Mouse (Mus musculus) forebrain, embryonic 12.5 days (tissue): ENCODE data around the gene Akt1. TPM values are rescaled to one million over a fixed set of nuclear protein-coding genes. Genes with fewer than 3 reads are reported as not detected.

Experiments
- ATAC-seq: fragments of 200-750 bp; cut with Nextera tagmentation; 2 replicates; pipeline ENCODE4 v1.8.0; 2017; ENCODE audit warnings: moderate TSS enrichment; ENCODE audit not compliant: low FRiP score
- H3K27ac ChIP-seq: fragments of 300-500 bp; sonication (generic); 2 replicates; pipeline ENCODE4 v1.5.1; 2016; ENCODE audit warnings: mild to moderate bottlenecking
- H3K27me3 ChIP-seq: fragments of 300-500 bp; sonication (generic); 2 replicates; pipeline ENCODE4 v1.6.1; 2016; ENCODE audit warnings: mild to moderate bottlenecking
- H3K36me3 ChIP-seq: fragments of 300-500 bp; sonication (generic); replicated peaks from 2 replicates; pipeline ENCODE4 v1.6.1; 2016; ENCODE audit warnings: mild to moderate bottlenecking
- H3K4me1 ChIP-seq: fragments of 300-500 bp; sonication (generic); 2 replicates; pipeline ENCODE4 v1.6.1; 2016
- H3K4me2 ChIP-seq: fragments of 300-500 bp; sonication (generic); 2 replicates; pipeline ENCODE4 v1.6.1; 2016; ENCODE audit warnings: mild to moderate bottlenecking, moderate library complexity
- H3K4me3 ChIP-seq: fragments of 300-500 bp; sonication (generic); replicated peaks from 2 replicates; pipeline ENCODE4 v1.5.1; 2016; ENCODE audit warnings: mild to moderate bottlenecking
- H3K9ac ChIP-seq: fragments of 300-500 bp; sonication (generic); 2 replicates; pipeline ENCODE4 v1.6.1; 2016; ENCODE audit warnings: mild to moderate bottlenecking
- H3K9me3 ChIP-seq: fragments of 300-500 bp; sonication (generic); 2 replicates; pipeline ENCODE4 v1.6.1; 2016
- WGBS: fragments of 180-500 bp; shearing (Covaris S2); methylation state at CpG from one replicate; pipeline ENCODE4 v1.1.7; 2016; 5-methylcytosine and 5-hydroxymethylcytosine counted together
- polyA plus RNA-seq: library from polyadenylated mRNA; unstranded; fragments of >200 nt; fragmentation: Nextera tagmentation; extraction: Ambion mirVana; gene quantifications from 2 replicates; pipeline ENCODE4 v1.2.1, GENCODE M21; 2016

Gene Akt1
- polyA plus RNA-seq, 1 experiment from 2014 or later: 71.6 TPM

- WGBS: under 1% methylated on average over 43 of the region's 60 CpGs
- H3K4me1 ChIP-seq: peaks cover 43% of the 10 kb centered on the region
- peak; percentile 42 for ATAC-seq
These were observed 3.9 kb upstream of the Akt1 start, which contains the start of gene Zbtb42 for GRCm38 (mm10) chr12:112678555-112679026. Gene Zbtb42, plus strand, starts transcription at chr12:112678828.

GRCm38 (mm10) chr12:112677943-112678554 is 3.4 kb upstream of the Akt1 start:
- H3K27ac ChIP-seq: no peak overlapping the region
- peaks cover 41% of the 10 kb centered on the region for H3K4me1 ChIP-seq
- peak overlapping the region; percentile 68 for H3K4me3 ChIP-seq
- peaks cover 61% of the 10 kb centered on the region for H3K27me3 ChIP-seq
- no peaks in the 10 kb centered on the region for H3K9me3 ChIP-seq
- H3K36me3 ChIP-seq: no peaks in the 10 kb centered on the region
- H3K4me2 ChIP-seq: peak overlapping the region; percentile 94
- ATAC-seq: no peak
- 19% methylated on average over 19 of the region's 19 CpGs for WGBS
- peak overlapping the region; percentile 71 for H3K9ac ChIP-seq

More at GRCm38 (mm10) chr12:112678555-112679026, 3.9 kb upstream of the Akt1 start, which contains the start of gene Zbtb42:
- H3K27me3 ChIP-seq: peaks cover 64% of the 10 kb centered on the region
- peak within 1 kb of the TSS; percentile 71 for H3K9ac ChIP-seq
- H3K4me2 ChIP-seq: peak within 1 kb of the TSS; percentile 94
- H3K36me3 ChIP-seq: no peaks in the 10 kb centered on the region
- peak within 1 kb of the TSS; percentile 68 for H3K4me3 ChIP-seq
- H3K9me3 ChIP-seq: no peaks in the 10 kb centered on the region
- H3K27ac ChIP-seq: no peak within 1 kb of the TSS

GRCm38 (mm10) chr12:112677076-112677475 is 2.4 kb upstream of the Akt1 start:
- Histone ChIP-seq H3K36me3 (no peaks in the 10 kb centered on the region), H3K27ac (no peak overlapping the region), H3K4me3 (no peak overlapping the region), H3K9me3 (no peaks in the 10 kb centered on the region), H3K27me3 (peaks cover 51% of the 10 kb centered on the region), H3K4me2 (no peak overlapping the region), H3K4me1 (peaks cover 51% of the 10 kb centered on the region), H3K9ac (no peak overlapping the region)
- 62% methylated on average over 5 of the region's 5 CpGs for WGBS
- ATAC-seq: no peak

- H3K9ac ChIP-seq: peak overlapping the region; percentile 100; the same call in 1 of the 2 replicates
- peak; percentile 37 for ATAC-seq
These were observed 756 bp upstream of the Akt1 start for GRCm38 (mm10) chr12:112675245-112676035.

GRCm38 (mm10) chr12:112673576-112674091 is 1.1 kb downstream of the Akt1 start:
- WGBS: under 1% methylated on average over 34 of the region's 68 CpGs
- H3K27me3 ChIP-seq: peaks cover 18% of the 10 kb centered on the region
- peaks cover 60% of the 10 kb centered on the region for H3K4me1 ChIP-seq
- peaks cover 28% of the 10 kb centered on the region for H3K36me3 ChIP-seq
- peak overlapping the region; percentile 100 for H3K9ac ChIP-seq
- H3K4me2 ChIP-seq: peak overlapping the region; percentile 85
- peak; percentile 25 for ATAC-seq
- H3K4me3 ChIP-seq: peak overlapping the region; percentile 97
- H3K27ac ChIP-seq: peak overlapping the region; percentile 94
- H3K9me3 ChIP-seq: no peaks in the 10 kb centered on the region

More at GRCm38 (mm10) chr12:112675245-112676035, 756 bp upstream of the Akt1 start:
- Histone ChIP-seq H3K27ac (peak overlapping the region; percentile 94), H3K4me1 (peaks cover 67% of the 10 kb centered on the region), H3K9me3 (no peaks in the 10 kb centered on the region), H3K27me3 (peaks cover 35% of the 10 kb centered on the region), H3K4me2 (peak overlapping the region; percentile 85), H3K4me3 (peak overlapping the region; percentile 97), H3K36me3 (peaks cover 10% of the 10 kb centered on the region)
- 16% methylated on average over 18 of the region's 18 CpGs for WGBS

GRCm38 (mm10) chr12:112672744-112673575 is 1.7 kb downstream of the Akt1 start:
- Histone ChIP-seq H3K4me2 (peak overlapping the region; percentile 85), H3K4me3 (peak overlapping the region; percentile 97), H3K27ac (peak overlapping the region; percentile 94), H3K4me1 (peaks cover 53% of the 10 kb centered on the region), H3K36me3 (peaks cover 35% of the 10 kb centered on the region), H3K9ac (peak overlapping the region; percentile 100), H3K9me3 (no peaks in the 10 kb centered on the region), H3K27me3 (peaks cover 11% of the 10 kb centered on the region)
- WGBS: 8% methylated on average over 21 of the region's 21 CpGs
- ATAC-seq: peak; percentile 31

GRCm38 (mm10) chr12:112671891-112672290 is 2.8 kb downstream of the Akt1 start:
- Histone ChIP-seq H3K4me2 (peak overlapping the region; percentile 85), H3K4me1 (peaks cover 55% of the 10 kb centered on the region), H3K27ac (peak overlapping the region; percentile 14; the same call in 1 of the 2 replicates), H3K9ac (0 out of 2 replicates have a peak overlapping the region, but pooled peaks have one; percentile 100), H3K36me3 (peaks cover 46% of the 10 kb centered on the region), H3K4me3 (peak overlapping the region; percentile 97; the same call in 1 of the 2 replicates), H3K9me3 (no peaks in the 10 kb centered on the region), H3K27me3 (peaks cover under 1% of the 10 kb centered on the region; the same call in 1 of the 2 replicates)
- WGBS: 83% methylated on average over 7 of the region's 7 CpGs
- no peak for ATAC-seq

GRCm38 (mm10) chr12:112670718-112671393 is 3.8 kb downstream of the Akt1 start:
- 59% methylated on average over 9 of the region's 9 CpGs for WGBS
- H3K27me3 ChIP-seq: no peaks in the 10 kb centered on the region
- no peak overlapping the region for H3K27ac ChIP-seq
- peaks cover 56% of the 10 kb centered on the region for H3K36me3 ChIP-seq
- H3K9ac ChIP-seq: no peak overlapping the region
- ATAC-seq: no peak
- 0 out of 2 replicates have a peak overlapping the region, but pooled peaks have one; percentile 85 for H3K4me2 ChIP-seq
- H3K4me3 ChIP-seq: no peak overlapping the region
- H3K9me3 ChIP-seq: no peaks in the 10 kb centered on the region
- peaks cover 66% of the 10 kb centered on the region for H3K4me1 ChIP-seq

GRCm38 (mm10) chr12:112667619-112668297 is 6.9 kb downstream of the Akt1 start:
- Histone ChIP-seq H3K4me3 (no peak overlapping the region), H3K27me3 (no peaks in the 10 kb centered on the region), H3K4me2 (no peak overlapping the region), H3K9ac (no peak overlapping the region; the same call in 1 of the 2 replicates), H3K27ac (peak overlapping the region; percentile 56; the same call in 1 of the 2 replicates), H3K9me3 (no peaks in the 10 kb centered on the region), H3K4me1 (peaks cover 78% of the 10 kb centered on the region), H3K36me3 (peaks cover 79% of the 10 kb centered on the region)
- 86% methylated on average over 10 of the region's 10 CpGs for WGBS
- ATAC-seq: no peak

GRCm38 (mm10) chr12:112665881-112666544 is 8.7 kb downstream of the Akt1 start:
- ATAC-seq: no peak
- H3K4me2 ChIP-seq: peak overlapping the region; percentile 24; the same call in 1 of the 2 replicates
- no peaks in the 10 kb centered on the region for H3K9me3 ChIP-seq
- H3K4me3 ChIP-seq: no peak overlapping the region
- H3K36me3 ChIP-seq: peaks cover 91% of the 10 kb centered on the region
- peak overlapping the region; percentile 22; the same call in 1 of the 2 replicates for H3K9ac ChIP-seq
- no peaks in the 10 kb centered on the region for H3K27me3 ChIP-seq
- WGBS: 88% methylated on average over 9 of the region's 9 CpGs
- H3K27ac ChIP-seq: peak overlapping the region; percentile 92
- peaks cover 78% of the 10 kb centered on the region for H3K4me1 ChIP-seq
